Mouse (Mus musculus): ENCODE results near the gene Clptm1. TPM values are rescaled to one million over a fixed set of nuclear protein-coding genes. Genes with fewer than 3 reads are reported as not detected.
A peak's percentile ranks its signal among the peaks of the same experiment; 100 is the strongest.

The Clptm1 gene
- polyA plus RNA-seq, 1 experiment from 2014 or later = 77.9 TPM

DNA sequence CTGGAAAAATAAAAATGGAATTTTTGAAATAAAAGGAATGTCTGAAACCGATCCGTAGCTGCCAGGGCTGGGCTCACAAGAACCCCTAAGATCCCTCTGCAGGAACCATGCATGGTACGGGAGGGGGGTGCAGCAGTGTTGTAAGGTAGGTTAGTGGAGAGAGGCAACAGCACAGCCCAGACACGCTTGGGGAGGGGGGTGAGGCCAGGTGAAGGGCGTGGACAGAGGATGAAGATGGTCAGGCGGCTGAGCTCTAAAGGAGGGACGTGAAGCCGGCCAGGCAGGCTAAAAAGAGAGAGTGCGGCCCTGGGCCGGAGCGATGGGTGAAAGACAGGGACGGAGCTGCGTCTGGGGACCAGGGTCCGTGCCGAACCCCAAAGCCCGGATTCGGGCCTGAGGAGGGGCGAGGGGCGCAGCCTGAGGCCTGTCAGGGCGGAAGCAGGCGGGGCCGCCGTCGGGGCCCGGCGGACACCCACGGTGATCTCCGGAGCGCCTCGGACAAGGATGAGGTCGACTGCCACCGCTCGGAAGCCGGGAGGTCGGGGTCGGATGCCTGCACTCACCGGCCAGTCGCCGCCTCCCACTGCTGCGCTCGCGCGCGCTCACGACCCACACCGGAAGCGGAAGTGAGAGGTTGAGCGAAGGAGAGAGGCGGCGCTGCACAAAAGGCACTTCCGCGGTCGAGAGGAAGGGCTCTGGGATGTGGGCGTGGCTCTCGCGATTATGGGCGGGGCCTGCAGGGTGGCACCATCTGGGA lies 60.8 kb downstream of the Clptm1 start, which contains the start of gene Clasrp:
TSS of gene Clasrp (minus strand) at position 638 of the 757 bp plus-strand sequence.
- H3K4me2 ChIP-seq (replicated peaks; ENCODE audit: low read depth, low read length) = peak within 1 kb of the TSS; percentile 73
- H3K9ac ChIP-seq (replicated peaks; ENCODE audit: low read depth, low read length) = peak within 1 kb of the TSS; percentile 75
- 1% methylated on average over 57 of the region's 57 CpGs for WGBS
- peaks cover 25% of the 10 kb centered on the region for H3K36me3 ChIP-seq (ENCODE audit: control insufficient read depth, insufficient read depth, low read length)
- H3K4me1 ChIP-seq (ENCODE audit: control insufficient read depth, insufficient read depth, low read length) = peaks cover 13% of the 10 kb centered on the region
- ATAC-seq (ENCODE audit: insufficient number of reproducible peaks, insufficient read depth, low FRiP score, low read depth) = peak; percentile 94
- peak within 1 kb of the TSS; percentile 67 for H3K4me3 ChIP-seq (ENCODE audit: low read depth, low read length)
- no peaks in the 10 kb centered on the region for H3K9me3 ChIP-seq (ENCODE audit: control insufficient read depth, low read depth, low read length)
- H3K27ac ChIP-seq (ENCODE audit: low read length) = peak within 1 kb of the TSS; percentile 35; the same call in 1 of the 2 replicates
- no peaks in the 10 kb centered on the region for H3K27me3 ChIP-seq (ENCODE audit: control insufficient read depth, insufficient read depth, low read length)

- H3K9ac ChIP-seq (replicated peaks; ENCODE audit: low read depth, low read length) = peak overlapping the region; percentile 75
- WGBS = 82% methylated on average over 12 of the region's 12 CpGs
- no peak for ATAC-seq (ENCODE audit: insufficient number of reproducible peaks, insufficient read depth, low FRiP score, low read depth)
- no peaks in the 10 kb centered on the region for H3K27me3 ChIP-seq (ENCODE audit: control insufficient read depth, insufficient read depth, low read length)
- peaks cover 13% of the 10 kb centered on the region for H3K4me1 ChIP-seq (ENCODE audit: control insufficient read depth, insufficient read depth, low read length)
- H3K4me2 ChIP-seq (replicated peaks; ENCODE audit: low read depth, low read length) = peak overlapping the region; percentile 73
- H3K4me3 ChIP-seq (ENCODE audit: low read depth, low read length) = peak overlapping the region; percentile 67
- no peaks in the 10 kb centered on the region for H3K9me3 ChIP-seq (ENCODE audit: control insufficient read depth, low read depth, low read length)
- peaks cover 30% of the 10 kb centered on the region for H3K36me3 ChIP-seq (ENCODE audit: control insufficient read depth, insufficient read depth, low read length)
- no peak overlapping the region for H3K27ac ChIP-seq (ENCODE audit: low read length)
These were observed 61.8 kb downstream of the Clptm1 start for GRCm38 (mm10) chr7:19603055-19603454.

GRCm38 (mm10) chr7:19600562-19600961 lies 64.3 kb downstream of the Clptm1 start:
- Histone ChIP-seq H3K4me2 (replicated peaks; ENCODE audit: low read depth, low read length) (no peak overlapping the region), H3K36me3 (ENCODE audit: control insufficient read depth, insufficient read depth, low read length) (peaks cover 44% of the 10 kb centered on the region), H3K9ac (replicated peaks; ENCODE audit: low read depth, low read length) (no peak overlapping the region), H3K27ac (ENCODE audit: low read length) (no peak overlapping the region), H3K4me3 (ENCODE audit: low read depth, low read length) (no peak overlapping the region), H3K9me3 (ENCODE audit: control insufficient read depth, low read depth, low read length) (no peaks in the 10 kb centered on the region), H3K27me3 (ENCODE audit: control insufficient read depth, insufficient read depth, low read length) (no peaks in the 10 kb centered on the region), H3K4me1 (ENCODE audit: control insufficient read depth, insufficient read depth, low read length) (peaks cover 13% of the 10 kb centered on the region)
- WGBS = 76% methylated on average over 5 of the region's 5 CpGs
- ATAC-seq (ENCODE audit: insufficient number of reproducible peaks, insufficient read depth, low FRiP score, low read depth) = no peak

GRCm38 (mm10) chr7:19593061-19593730 lies 71.6 kb downstream of the Clptm1 start:
- Histone ChIP-seq H3K27me3 (ENCODE audit: control insufficient read depth, insufficient read depth, low read length) (no peaks in the 10 kb centered on the region), H3K9ac (replicated peaks; ENCODE audit: low read depth, low read length) (no peak overlapping the region), H3K27ac (ENCODE audit: low read length) (no peak overlapping the region), H3K4me3 (ENCODE audit: low read depth, low read length) (no peak overlapping the region), H3K36me3 (ENCODE audit: control insufficient read depth, insufficient read depth, low read length) (peaks cover 62% of the 10 kb centered on the region), H3K4me1 (ENCODE audit: control insufficient read depth, insufficient read depth, low read length) (no peaks in the 10 kb centered on the region), H3K9me3 (ENCODE audit: control insufficient read depth, low read depth, low read length) (no peaks in the 10 kb centered on the region), H3K4me2 (replicated peaks; ENCODE audit: low read depth, low read length) (no peak overlapping the region)
- no peak for ATAC-seq (ENCODE audit: insufficient number of reproducible peaks, insufficient read depth, low FRiP score, low read depth)
- WGBS = 86% methylated on average over 10 of the region's 10 CpGs

GRCm38 (mm10) chr7:19589917-19590316 lies 74.9 kb downstream of the Clptm1 start:
- ATAC-seq (ENCODE audit: insufficient number of reproducible peaks, insufficient read depth, low FRiP score, low read depth) = 0 out of 2 replicates have a peak, but pooled peaks have one; percentile 20
- Histone ChIP-seq H3K4me3 (ENCODE audit: low read depth, low read length) (no peak overlapping the region), H3K9ac (replicated peaks; ENCODE audit: low read depth, low read length) (no peak overlapping the region), H3K4me2 (replicated peaks; ENCODE audit: low read depth, low read length) (no peak overlapping the region), H3K27me3 (ENCODE audit: control insufficient read depth, insufficient read depth, low read length) (no peaks in the 10 kb centered on the region), H3K4me1 (ENCODE audit: control insufficient read depth, insufficient read depth, low read length) (no peaks in the 10 kb centered on the region), H3K27ac (ENCODE audit: low read length) (no peak overlapping the region), H3K36me3 (ENCODE audit: control insufficient read depth, insufficient read depth, low read length) (peaks cover 63% of the 10 kb centered on the region), H3K9me3 (ENCODE audit: control insufficient read depth, low read depth, low read length) (no peaks in the 10 kb centered on the region)
- 62% methylated on average over 3 of the region's 3 CpGs for WGBS

DNA sequence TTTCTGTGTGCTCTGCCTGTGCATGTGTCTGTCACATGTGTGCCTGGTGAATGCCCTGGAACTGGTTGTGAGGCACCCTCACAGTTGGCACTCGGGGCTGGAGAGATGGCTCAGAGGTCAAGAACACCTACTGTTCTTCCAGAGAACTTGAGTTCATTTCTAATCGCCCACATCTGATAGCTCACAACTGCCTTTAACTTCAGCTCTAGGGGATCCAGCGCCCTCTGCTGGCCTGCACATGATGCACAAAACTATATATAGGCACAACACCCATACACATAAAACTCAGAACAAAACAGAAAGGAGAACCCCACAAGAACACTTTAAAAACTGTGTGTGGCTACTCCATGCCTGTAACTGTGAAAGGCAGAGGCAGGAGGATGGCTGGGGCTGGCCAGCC lies 75.6 kb downstream of the Clptm1 start:
- Histone ChIP-seq H3K9ac (replicated peaks; ENCODE audit: low read depth, low read length) (no peak overlapping the region), H3K27ac (ENCODE audit: low read length) (no peak overlapping the region), H3K4me1 (ENCODE audit: control insufficient read depth, insufficient read depth, low read length) (no peaks in the 10 kb centered on the region), H3K27me3 (ENCODE audit: control insufficient read depth, insufficient read depth, low read length) (no peaks in the 10 kb centered on the region), H3K4me2 (replicated peaks; ENCODE audit: low read depth, low read length) (no peak overlapping the region), H3K4me3 (ENCODE audit: low read depth, low read length) (no peak overlapping the region), H3K36me3 (ENCODE audit: control insufficient read depth, insufficient read depth, low read length) (peaks cover 69% of the 10 kb centered on the region), H3K9me3 (ENCODE audit: control insufficient read depth, low read depth, low read length) (no peaks in the 10 kb centered on the region)
- no peak for ATAC-seq (ENCODE audit: insufficient number of reproducible peaks, insufficient read depth, low FRiP score, low read depth)
- 63% methylated on average over 3 of the region's 3 CpGs for WGBS

DNA sequence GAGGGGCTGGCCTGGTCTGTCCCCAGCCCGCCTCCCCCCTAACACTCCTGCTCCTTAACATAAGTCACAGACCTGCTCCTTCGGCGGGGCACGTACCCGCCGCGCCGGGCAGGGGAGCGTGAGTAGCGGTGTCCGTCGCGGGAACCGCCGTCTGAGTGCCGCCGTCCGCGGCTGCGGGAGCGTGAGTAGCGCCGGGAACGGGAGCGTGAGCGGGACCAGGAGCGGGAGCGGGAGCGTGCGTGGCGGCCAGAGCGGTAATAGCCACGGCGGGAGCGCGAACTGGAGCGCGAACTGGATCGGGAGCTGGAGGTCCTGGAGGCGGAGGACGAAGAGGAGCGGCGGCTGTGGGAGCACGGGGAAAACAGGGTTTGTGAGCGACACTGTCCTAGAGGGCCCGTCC lies 78.6 kb downstream of the Clptm1 start:
- H3K36me3 ChIP-seq (ENCODE audit: control insufficient read depth, insufficient read depth, low read length) = peaks cover 77% of the 10 kb centered on the region
- no peak overlapping the region for H3K27ac ChIP-seq (ENCODE audit: low read length)
- 80% methylated on average over 44 of the region's 46 CpGs for WGBS
- no peak overlapping the region for H3K4me2 ChIP-seq (replicated peaks; ENCODE audit: low read depth, low read length)
- no peak overlapping the region for H3K4me3 ChIP-seq (ENCODE audit: low read depth, low read length)
- H3K27me3 ChIP-seq (ENCODE audit: control insufficient read depth, insufficient read depth, low read length) = no peaks in the 10 kb centered on the region
- no peaks in the 10 kb centered on the region for H3K9me3 ChIP-seq (ENCODE audit: control insufficient read depth, low read depth, low read length)
- H3K4me1 ChIP-seq (ENCODE audit: control insufficient read depth, insufficient read depth, low read length) = no peaks in the 10 kb centered on the region
- H3K9ac ChIP-seq (replicated peaks; ENCODE audit: low read depth, low read length) = no peak overlapping the region
- no peak for ATAC-seq (ENCODE audit: insufficient number of reproducible peaks, insufficient read depth, low FRiP score, low read depth)
